Mouse (Mus musculus) adrenal gland (tissue): Measurements from ENCODE around the gene Gm609.

Source experiments
- intact Hi-C: fragments of 180-260 bp; cut with DNase I; formaldehyde crosslinking; loops from one replicate; pipeline ENCODE4 v1.15.1; 2025

The Gm609 gene

GRCm38 (mm10) chr16:45397440-45397839, 95.3 kb downstream of the Gm609 start:
- intact Hi-C loops = no loop called here

GRCm38 (mm10) chr16:45392246-45392645, 100.5 kb downstream of the Gm609 start:
- intact Hi-C loops = no loop called here

- intact Hi-C loops = no loop called here
These were observed 101.1 kb downstream of the Gm609 start for GRCm38 (mm10) chr16:45391680-45392079.

GRCm38 (mm10) chr16:45390286-45390956, 102.3 kb downstream of the Gm609 start:
- intact Hi-C loops = no loop called here

GRCm38 (mm10) chr16:45389833-45390232, 102.9 kb downstream of the Gm609 start:
- intact Hi-C loops = no loop called here

- intact Hi-C loops = no loop called here
These were observed 103.7 kb downstream of the Gm609 start for GRCm38 (mm10) chr16:45389041-45389440.

- intact Hi-C loops = no loop called here
These were observed 111.0 kb downstream of the Gm609 start for GRCm38 (mm10) chr16:45381811-45382210.

GRCm38 (mm10) chr16:45378959-45379358, 113.8 kb downstream of the Gm609 start:
- intact Hi-C loops = no loop called here

GRCm38 (mm10) chr16:45378147-45378943, 114.4 kb downstream of the Gm609 start:
- intact Hi-C loops = no loop called here

GRCm38 (mm10) chr16:45377332-45377731, 115.4 kb downstream of the Gm609 start:
- intact Hi-C loops = no loop called here

- intact Hi-C loops = no loop called here
These were observed 116.0 kb downstream of the Gm609 start for GRCm38 (mm10) chr16:45376812-45377211.

- intact Hi-C loops = no loop called here
These were observed 116.5 kb downstream of the Gm609 start for GRCm38 (mm10) chr16:45376294-45376693.

- intact Hi-C loops = no loop called here
These were observed 117.1 kb downstream of the Gm609 start for GRCm38 (mm10) chr16:45375506-45376225.

- intact Hi-C loops = no loop called here
These were observed 118.7 kb downstream of the Gm609 start for GRCm38 (mm10) chr16:45374074-45374473.

GRCm38 (mm10) chr16:45371076-45371475, 121.7 kb downstream of the Gm609 start:
- intact Hi-C loops = no loop called here

- intact Hi-C loops = no loop called here
These were observed 123.3 kb downstream of the Gm609 start for GRCm38 (mm10) chr16:45369285-45369965.

GRCm38 (mm10) chr16:45366111-45366510, 126.7 kb downstream of the Gm609 start:
- intact Hi-C loops = no loop called here

GRCm38 (mm10) chr16:45365353-45365752, 127.4 kb downstream of the Gm609 start:
- intact Hi-C loops = no loop called here

GRCm38 (mm10) chr16:45364627-45365026, 128.1 kb downstream of the Gm609 start:
- intact Hi-C loops = no loop called here

GRCm38 (mm10) chr16:45363480-45364045, 129.2 kb downstream of the Gm609 start:
- intact Hi-C loops = no loop called here
